Mouse (Mus musculus) liver, embryonic 14.5 days (tissue): ENCODE measurements at regions not wholly inside any gene's neighbourhood (a gene's known extent, or its start where the extent isn't known, plus 50 kb on each side); places are given as distances from the start of the nearest gene placed in this dataset.

Experiments used
- ATAC-seq: fragments of 200-750 bp; cut with Nextera tagmentation; 2 replicates; pipeline ENCODE4 v1.8.0; 2017; ENCODE audit warnings: moderate number of reproducible peaks, mild to moderate bottlenecking, moderate library complexity; ENCODE audit not compliant: insufficient read depth
- DNase-seq, 3 experiments: peaks; one replicate each; pipeline ENCODE4 v3.0.0-alpha.2; 2012 to 2013; ENCODE audit warnings: low read depth in 3 of 3, low spot score in 3 of 3
- H3K27ac ChIP-seq: fragments of 300-500 bp; sonication (generic); 2 replicates; pipeline ENCODE4 v1.5.1; 2014; ENCODE audit warnings: moderate library complexity, mild to moderate bottlenecking, control low read depth, inconsistent platforms
- H3K27me3 ChIP-seq: fragments of 300-500 bp; sonication (generic); 2 replicates; pipeline ENCODE4 v1.6.1; 2014; ENCODE audit warnings: mild to moderate bottlenecking, low read length, moderate library complexity; ENCODE audit not compliant: control insufficient read depth, insufficient read depth
- H3K36me3 ChIP-seq: fragments of 300-500 bp; sonication (generic); replicated peaks from 2 replicates; pipeline ENCODE4 v1.6.1; 2014; ENCODE audit warnings: low read depth; ENCODE audit not compliant: control insufficient read depth, insufficient read depth
- H3K4me1 ChIP-seq, 2 experiments: fragments of 200-500 bp in 1 of 2; fragments of 300-500 bp in 1 of 2; sonication (generic) in 1 of 2; replicated peaks; 2 replicates each; pipeline ENCODE4 v1.6.1; 2012 to 2014; ENCODE audit warnings: antibody characterized with exemption in 1 of 2, inconsistent platforms in 1 of 2, low read length in 1 of 2; ENCODE audit not compliant: control insufficient read depth in 2 of 2, insufficient read depth in 2 of 2
- H3K4me2 ChIP-seq: fragments of 300-500 bp; sonication (generic); 2 replicates; pipeline ENCODE4 v1.6.1; 2014; ENCODE audit warnings: low read depth, mild to moderate bottlenecking, control low read depth, moderate library complexity
- H3K4me3 ChIP-seq, 2 experiments: fragments of 200-500 bp in 1 of 2; fragments of 300-500 bp in 1 of 2; sonication (generic) in 1 of 2; 2 replicates each; pipeline ENCODE4 v1.5.1; 2012 to 2014; ENCODE audit warnings: low read depth in 2 of 2, low read length in 2 of 2, mild to moderate bottlenecking in 2 of 2, control low read depth in 1 of 2, inconsistent platforms in 1 of 2, moderate library complexity in 1 of 2; ENCODE audit not compliant: insufficient read depth in 1 of 2
- H3K9ac ChIP-seq: fragments of 300-500 bp; sonication (generic); replicated peaks from 2 replicates; pipeline ENCODE4 v1.6.1; 2014; ENCODE audit warnings: mild to moderate bottlenecking, control low read depth, moderate library complexity
- H3K9me3 ChIP-seq: fragments of 300-500 bp; sonication (generic); 2 replicates; pipeline ENCODE4 v1.6.1; 2016; ENCODE audit warnings: low read length, mixed read lengths; ENCODE audit not compliant: control insufficient read depth
- CTCF ChIP-seq: IDR thresholded peaks from 2 replicates; pipeline ENCODE4 v1.5.1; 2016; ENCODE audit warnings: antibody characterized with exemption, low read depth, control low read depth
- EP300 ChIP-seq: IDR thresholded peaks from 2 replicates; pipeline ENCODE4 v1.6.1; 2016; ENCODE audit warnings: antibody characterized with exemption, low read depth
- WGBS: fragments of 180-500 bp; shearing (Covaris S2); extraction: QIAGEN DNeasy Blood & Tissue Kit; methylation state at CpG from one replicate; pipeline ENCODE4 v1.1.7; 2014; ENCODE audit not compliant: insufficient replicate concordance; 5-methylcytosine and 5-hydroxymethylcytosine counted together

DNA sequence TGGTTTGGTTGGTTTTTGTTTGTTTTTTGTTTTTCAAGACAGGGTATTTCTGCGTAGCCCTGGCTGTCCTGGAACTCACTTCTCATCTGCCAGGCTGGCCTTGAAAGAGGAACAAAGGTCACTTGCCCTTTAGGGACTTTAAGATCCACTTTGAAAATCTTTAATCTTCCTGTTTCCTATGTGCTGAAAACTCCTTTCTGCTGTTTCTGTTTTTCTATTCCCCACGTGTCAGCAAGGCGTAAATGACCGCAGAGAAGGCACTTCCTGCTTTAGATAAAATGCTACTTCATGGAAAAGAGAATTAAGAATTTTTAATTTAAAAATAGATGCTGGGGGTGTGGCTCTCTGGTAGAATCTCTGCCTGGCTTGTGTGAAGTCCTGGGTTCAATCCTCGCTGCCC lies 98.9 kb upstream of the Foxn2 start:
- Histone ChIP-seq H3K9me3 (no peaks in the 10 kb centered on the region), H3K27ac (no peak overlapping the region), H3K27me3 (no peaks in the 10 kb centered on the region), H3K36me3 (no peaks in the 10 kb centered on the region), H3K4me2 (no peak overlapping the region), H3K4me3 (no peak overlapping the region), H3K9ac (no peak overlapping the region), H3K4me1 (no peaks in the 10 kb centered on the region)
- ATAC-seq: no peak
- peak in 1 of 3 experiments; percentile 4 for DNase-seq
- TF ChIP-seq CTCF (no peak), EP300 (no peak)
- WGBS: 28% methylated on average over 5 of the region's 5 CpGs

DNA sequence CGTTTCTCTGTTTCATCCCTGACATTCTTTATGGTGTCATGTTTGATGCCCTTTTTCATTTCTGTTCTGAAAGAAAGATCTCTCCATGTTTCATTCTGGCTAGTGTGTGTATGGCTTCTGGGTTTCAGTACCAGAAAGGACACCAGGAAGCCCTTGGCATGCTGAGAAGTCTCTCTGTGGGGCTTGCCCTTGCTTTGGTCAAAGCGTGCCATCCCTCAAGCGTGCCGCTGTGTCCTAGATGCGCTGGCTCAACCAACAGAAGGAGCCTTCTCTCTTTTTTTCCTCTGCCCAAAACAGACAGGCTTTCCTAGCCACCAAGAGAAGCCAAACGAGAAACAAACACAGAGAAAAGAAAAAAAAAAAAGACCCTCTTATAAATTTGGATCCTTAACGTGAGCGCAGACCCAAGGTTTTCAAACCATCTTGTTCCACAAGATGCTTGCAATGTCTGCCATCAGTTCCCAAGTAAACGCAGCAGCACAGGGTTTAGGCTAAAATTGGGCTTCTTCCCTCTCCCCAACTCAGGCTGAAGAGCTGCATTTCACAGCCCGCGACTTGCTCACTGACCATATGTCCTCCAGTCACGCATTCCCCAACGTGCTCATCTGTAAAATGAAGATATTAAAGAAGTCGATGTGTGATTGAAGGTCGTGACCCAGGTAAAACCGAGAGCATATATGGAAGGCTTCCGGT lies 97.3 kb upstream of the Foxn2 start:
- Histone ChIP-seq H3K4me2 (no peak overlapping the region), H3K27me3 (no peaks in the 10 kb centered on the region), H3K4me1 (no peaks in the 10 kb centered on the region), H3K27ac (no peak overlapping the region), H3K9me3 (no peaks in the 10 kb centered on the region), H3K9ac (no peak overlapping the region), H3K4me3 (no peak overlapping the region), H3K36me3 (no peaks in the 10 kb centered on the region)
- ATAC-seq (no peak), DNase-seq (no peak)
- 70% methylated on average over 17 of the region's 17 CpGs for WGBS
- TF ChIP-seq CTCF (no peak), EP300 (no peak)

DNA sequence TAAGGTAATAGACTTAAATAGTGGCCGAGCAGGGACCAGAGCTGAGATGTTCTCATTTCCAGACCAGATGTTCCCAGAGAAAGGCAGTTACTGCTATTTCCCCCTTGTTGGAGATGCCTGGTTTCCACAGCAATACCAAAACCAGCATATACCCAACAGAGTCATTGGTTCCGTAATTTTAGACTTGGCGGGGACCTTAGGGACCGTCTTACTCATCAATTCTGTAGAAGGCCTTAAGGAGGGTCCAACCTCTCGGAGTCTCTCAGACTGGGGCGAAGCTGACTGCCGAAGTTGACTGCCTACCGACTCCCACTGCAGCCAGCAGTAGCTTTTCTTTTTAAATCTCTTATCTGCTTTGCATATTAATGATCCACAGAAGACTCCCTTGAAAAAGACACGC lies 95.1 kb upstream of the Foxn2 start:
- Histone ChIP-seq H3K27me3 (no peaks in the 10 kb centered on the region), H3K36me3 (no peaks in the 10 kb centered on the region), H3K4me3 (no peak overlapping the region), H3K9me3 (no peaks in the 10 kb centered on the region), H3K27ac (no peak overlapping the region), H3K4me2 (no peak overlapping the region), H3K4me1 (no peaks in the 10 kb centered on the region), H3K9ac (no peak overlapping the region)
- no peak for TF ChIP-seq CTCF
- ATAC-seq (no peak), DNase-seq (no peak)
- WGBS: 69% methylated on average over 9 of the region's 9 CpGs

DNA sequence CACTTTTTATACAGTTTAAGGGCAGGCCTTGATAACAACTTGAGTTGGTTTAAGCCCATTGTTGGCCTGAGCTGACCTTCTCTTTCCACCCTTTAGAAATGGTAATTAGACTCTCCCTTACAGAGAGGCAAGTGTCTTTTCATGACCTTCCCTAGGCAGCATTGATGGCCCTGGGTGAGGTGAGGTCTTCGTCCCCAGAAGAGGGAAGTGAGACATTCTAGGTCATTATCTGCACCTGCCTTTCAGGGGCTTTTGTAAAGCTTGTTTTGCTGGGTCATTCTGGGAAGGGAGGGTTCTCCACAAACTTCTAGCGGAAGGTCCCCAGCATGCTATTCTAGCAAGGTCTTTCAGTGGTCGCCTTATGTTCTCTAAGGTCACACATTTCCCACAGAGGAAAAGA lies 93.6 kb upstream of the Foxn2 start:
- Histone ChIP-seq H3K27ac (no peak overlapping the region), H3K4me2 (no peak overlapping the region), H3K9me3 (no peaks in the 10 kb centered on the region), H3K4me3 (no peak overlapping the region), H3K27me3 (no peaks in the 10 kb centered on the region), H3K4me1 (no peaks in the 10 kb centered on the region), H3K9ac (no peak overlapping the region), H3K36me3 (no peaks in the 10 kb centered on the region)
- DNase-seq: no peak
- TF ChIP-seq CTCF (no peak), EP300 (no peak)
- 51% methylated on average over 3 of the region's 3 CpGs for WGBS
- no peak for ATAC-seq

DNA sequence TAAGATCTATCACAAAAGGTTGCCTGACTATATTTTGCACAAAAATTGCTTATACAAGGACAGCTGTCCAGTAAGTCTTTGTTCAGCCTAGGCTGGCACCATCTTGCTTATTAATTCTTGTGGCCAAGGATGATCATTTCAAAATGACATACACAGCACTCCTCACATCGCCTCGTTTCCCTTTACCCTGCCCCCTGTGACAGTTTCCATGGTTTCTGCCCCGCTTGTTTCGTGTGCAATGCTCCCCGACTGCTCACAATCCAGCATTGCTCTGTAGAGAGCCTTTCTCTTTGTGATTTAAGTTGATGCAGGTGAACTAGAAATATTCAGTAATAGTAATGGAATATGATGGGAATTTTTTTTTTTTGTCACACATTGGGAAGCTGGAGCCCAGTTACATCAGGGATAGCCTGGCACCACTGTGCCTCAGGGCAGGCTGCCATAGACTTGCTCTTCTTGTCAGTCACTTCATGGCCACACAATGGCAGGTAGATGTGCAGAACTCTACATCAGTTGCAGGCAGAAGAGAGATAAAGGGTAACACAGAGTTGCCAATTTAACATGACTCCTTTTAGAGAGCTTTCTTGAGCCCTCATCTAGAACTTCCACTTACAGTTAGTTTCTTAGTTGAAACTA lies 90.6 kb upstream of the Foxn2 start:
- H3K27me3 ChIP-seq: no peaks in the 10 kb centered on the region
- DNase-seq (no peak), ATAC-seq (no peak)
- H3K27ac ChIP-seq: no peak overlapping the region
- H3K9ac ChIP-seq: no peak overlapping the region
- TF ChIP-seq CTCF (no peak), EP300 (no peak)
- WGBS: 71% methylated on average over 5 of the region's 5 CpGs
- no peaks in the 10 kb centered on the region for H3K9me3 ChIP-seq
- H3K36me3 ChIP-seq: no peaks in the 10 kb centered on the region
- no peak overlapping the region for H3K4me3 ChIP-seq
- no peak overlapping the region for H3K4me2 ChIP-seq
- no peaks in the 10 kb centered on the region for H3K4me1 ChIP-seq
